Mouse (Mus musculus): ENCODE measurements at regions not wholly inside any gene's neighbourhood (a gene's known extent, or its start where the extent isn't known, plus 50 kb on each side); places are given as distances from the start of the nearest gene placed in this dataset.

DNA sequence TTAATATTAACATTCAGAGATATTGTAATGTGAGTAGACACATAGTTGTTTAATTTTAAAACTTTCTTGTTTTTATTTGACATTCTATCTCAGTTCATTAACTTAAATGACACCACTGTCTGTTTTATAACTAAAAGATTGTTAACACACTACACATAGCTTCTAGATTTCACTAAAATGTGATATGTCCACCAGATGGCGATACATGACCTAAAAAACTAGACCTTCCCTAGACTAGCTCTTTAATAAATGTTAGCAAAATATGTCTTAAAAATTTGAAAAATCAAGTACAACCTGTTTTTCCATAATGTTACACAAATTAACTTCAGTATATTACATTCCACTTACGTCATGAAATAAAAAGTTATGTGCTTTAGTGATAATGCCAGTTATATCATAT lies 1398.8 kb upstream of the Cdh9 start:
- DNase-seq (ENCODE audit: low spot score): peak; percentile 61

- no peak for DNase-seq (ENCODE audit: low spot score)
Measured at GRCm38 (mm10) chr15:15331947-15332346, 1396.6 kb upstream of the Cdh9 start.

GRCm38 (mm10) chr15:15361841-15362240 lies 1366.7 kb upstream of the Cdh9 start:
- no peak for DNase-seq (ENCODE audit: low spot score)

GRCm38 (mm10) chr15:15392300-15393022 lies 1336.1 kb upstream of the Cdh9 start:
- no peak for DNase-seq (ENCODE audit: low spot score)
